Mouse (Mus musculus) hindbrain, postnatal 0 days (tissue): ENCODE data around the gene Cds1. TPM values are rescaled to one million over a fixed set of nuclear protein-coding genes. Genes with fewer than 3 reads are reported as not detected.

Source experiments
- ATAC-seq: fragments of 200-750 bp; cut with Nextera tagmentation; 2 replicates; pipeline ENCODE4 v1.8.0; 2017; ENCODE audit warnings: mild to moderate bottlenecking, moderate TSS enrichment, moderate library complexity
- DNase-seq: peaks from one replicate; pipeline ENCODE4 v3.0.0-alpha.2; 2015; ENCODE audit warnings: low spot score
- H3K27ac ChIP-seq: fragments of 300-500 bp; sonication (generic); 2 replicates; pipeline ENCODE4 v1.5.1; 2014; ENCODE audit warnings: mild to moderate bottlenecking
- H3K27me3 ChIP-seq: fragments of 300-500 bp; sonication (generic); 2 replicates; pipeline ENCODE4 v1.6.1; 2014; ENCODE audit warnings: low read length, mixed read lengths; ENCODE audit not compliant: insufficient read depth
- H3K36me3 ChIP-seq: fragments of 300-500 bp; sonication (generic); 2 replicates; pipeline ENCODE4 v1.6.1; 2014; ENCODE audit warnings: low read length, mixed read lengths; ENCODE audit not compliant: insufficient read depth
- H3K4me1 ChIP-seq: fragments of 300-500 bp; sonication (generic); 2 replicates; pipeline ENCODE4 v1.6.1; 2014; ENCODE audit warnings: antibody characterized with exemption, low read length, mixed read lengths; ENCODE audit not compliant: insufficient read depth
- H3K4me2 ChIP-seq: fragments of 300-500 bp; sonication (generic); 2 replicates; pipeline ENCODE4 v1.6.1; 2014; ENCODE audit warnings: low read depth, mild to moderate bottlenecking, low read length, moderate library complexity, mixed read lengths
- H3K4me3 ChIP-seq: fragments of 300-500 bp; sonication (generic); 2 replicates; pipeline ENCODE4 v1.5.1; 2014; ENCODE audit warnings: low read length
- H3K9ac ChIP-seq: fragments of 300-500 bp; sonication (generic); replicated peaks from 2 replicates; pipeline ENCODE4 v1.6.1; 2014; ENCODE audit warnings: mild to moderate bottlenecking, low read length, moderate library complexity, mixed read lengths
- H3K9me3 ChIP-seq: fragments of 300-500 bp; sonication (generic); 2 replicates; pipeline ENCODE4 v1.6.1; 2016; ENCODE audit warnings: low read length, mixed read lengths
- CTCF ChIP-seq: IDR thresholded peaks from 2 replicates; pipeline ENCODE4 v1.5.1; 2016; ENCODE audit warnings: antibody characterized with exemption, control low read depth, low read depth
- WGBS: fragments of 180-500 bp; shearing (Covaris S2); extraction: QIAGEN DNeasy Blood & Tissue Kit; methylation state at CpG from one replicate; pipeline ENCODE4 v1.1.7; 2014; 5-methylcytosine and 5-hydroxymethylcytosine counted together
- polyA plus RNA-seq: library from polyadenylated mRNA; unstranded; fragments of >200 nt; fragmentation: Nextera tagmentation; extraction: Ambion mirVana; gene quantifications from 2 replicates; pipeline ENCODE4 v1.2.1, GENCODE M21; 2015
- total RNA-seq: library from RNA; depleted of rRNA; stranded (reverse); fragments of >200 nt; gene quantifications from 2 replicates; pipeline ENCODE4 v1.2.3, GENCODE M21; 2014

Gene Cds1
- total and polyA plus RNA-seq, 2 experiments from 2014 or later, result 11.1 to 20.2 TPM

DNA sequence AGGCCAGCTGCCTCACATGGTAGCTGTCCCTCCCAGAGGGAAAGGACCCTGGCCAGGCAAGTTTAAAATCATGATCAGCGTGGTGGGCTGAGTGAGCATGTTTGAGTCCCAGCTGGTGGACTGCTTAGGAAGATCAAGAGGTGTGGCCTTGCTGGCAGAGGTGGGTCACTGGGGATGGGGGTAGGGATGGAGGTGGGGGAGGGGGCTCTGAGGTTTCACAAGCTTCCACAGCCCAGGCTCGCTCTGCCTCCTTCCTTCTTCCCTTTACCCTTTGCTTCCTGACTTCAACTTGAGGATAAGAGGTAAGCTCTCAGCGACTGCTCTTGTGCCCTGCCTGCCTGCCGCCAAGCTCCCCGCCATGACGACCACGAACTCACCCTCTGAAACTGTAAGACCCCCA is 82.4 kb downstream of the Cds1 start:
- Histone ChIP-seq H3K4me3 (no peak overlapping the region), H3K27ac (no peak overlapping the region), H3K4me1 (no peaks in the 10 kb centered on the region), H3K9me3 (no peaks in the 10 kb centered on the region), H3K27me3 (no peaks in the 10 kb centered on the region), H3K9ac (no peak overlapping the region), H3K4me2 (no peak overlapping the region), H3K36me3 (peaks cover 100% of the 10 kb centered on the region)
- DNase-seq (no peak), ATAC-seq (peak; percentile 28; the same call in 1 of the 2 replicates)
- TF ChIP-seq CTCF, result no peak
- WGBS, result 91% methylated on average over 7 of the region's 7 CpGs

DNA sequence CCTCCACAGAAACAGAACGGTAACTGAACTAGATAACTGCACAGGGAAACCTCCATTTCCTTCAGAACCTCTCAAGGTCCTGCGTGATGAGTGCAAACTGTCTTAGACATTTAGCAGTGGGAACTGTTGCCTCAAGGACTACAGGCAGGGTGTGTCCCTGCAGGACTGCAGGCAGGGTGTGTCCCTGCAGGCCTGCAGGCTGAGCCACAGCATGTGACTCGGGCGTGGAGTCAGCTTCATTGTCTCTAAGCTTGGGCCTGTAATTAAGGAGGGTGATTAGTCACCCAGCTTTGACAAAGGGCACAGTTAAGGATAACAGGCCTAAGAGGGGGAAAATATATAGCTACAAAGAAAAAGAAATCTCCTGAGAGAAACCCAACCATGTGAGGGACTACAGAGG is 82.8 kb downstream of the Cds1 start:
- no peak overlapping the region for H3K4me3 ChIP-seq
- ATAC-seq, result no peak
- H3K27ac ChIP-seq, result no peak overlapping the region
- DNase-seq, result no peak
- peaks cover 100% of the 10 kb centered on the region for H3K36me3 ChIP-seq
- TF ChIP-seq CTCF, result no peak
- 77% methylated on average over 4 of the region's 4 CpGs for WGBS
- no peaks in the 10 kb centered on the region for H3K27me3 ChIP-seq
- H3K9ac ChIP-seq, result no peak overlapping the region
- no peaks in the 10 kb centered on the region for H3K4me1 ChIP-seq
- no peaks in the 10 kb centered on the region for H3K9me3 ChIP-seq
- H3K4me2 ChIP-seq, result no peak overlapping the region

DNA sequence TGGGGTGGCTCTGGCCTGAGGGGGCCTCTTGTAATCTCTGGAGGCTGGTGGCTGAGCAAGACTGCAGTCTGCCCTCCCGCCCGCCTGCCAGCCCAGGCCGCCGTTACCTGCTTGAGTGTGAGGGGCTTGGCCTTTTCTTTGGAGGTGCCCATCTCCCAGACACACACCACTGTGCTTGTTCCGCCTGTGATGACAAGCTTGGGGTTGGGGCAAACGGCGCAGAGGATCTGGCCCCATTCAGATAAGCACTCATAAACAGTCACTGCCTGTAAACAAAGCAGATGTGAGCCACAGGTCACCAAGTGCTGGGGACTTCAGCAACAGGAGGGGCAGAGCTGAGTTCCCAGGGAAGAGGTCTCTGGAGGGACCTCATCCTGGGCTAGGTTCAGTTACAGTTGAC is 86.2 kb downstream of the Cds1 start:
- Histone ChIP-seq H3K4me3 (no peak overlapping the region), H3K27ac (no peak overlapping the region), H3K4me2 (no peak overlapping the region), H3K4me1 (no peaks in the 10 kb centered on the region), H3K9ac (no peak overlapping the region), H3K9me3 (no peaks in the 10 kb centered on the region), H3K36me3 (peaks cover 97% of the 10 kb centered on the region), H3K27me3 (no peaks in the 10 kb centered on the region)
- DNase-seq (no peak), ATAC-seq (no peak)
- TF ChIP-seq CTCF, result no peak
- 88% methylated on average over 7 of the region's 7 CpGs for WGBS

DNA sequence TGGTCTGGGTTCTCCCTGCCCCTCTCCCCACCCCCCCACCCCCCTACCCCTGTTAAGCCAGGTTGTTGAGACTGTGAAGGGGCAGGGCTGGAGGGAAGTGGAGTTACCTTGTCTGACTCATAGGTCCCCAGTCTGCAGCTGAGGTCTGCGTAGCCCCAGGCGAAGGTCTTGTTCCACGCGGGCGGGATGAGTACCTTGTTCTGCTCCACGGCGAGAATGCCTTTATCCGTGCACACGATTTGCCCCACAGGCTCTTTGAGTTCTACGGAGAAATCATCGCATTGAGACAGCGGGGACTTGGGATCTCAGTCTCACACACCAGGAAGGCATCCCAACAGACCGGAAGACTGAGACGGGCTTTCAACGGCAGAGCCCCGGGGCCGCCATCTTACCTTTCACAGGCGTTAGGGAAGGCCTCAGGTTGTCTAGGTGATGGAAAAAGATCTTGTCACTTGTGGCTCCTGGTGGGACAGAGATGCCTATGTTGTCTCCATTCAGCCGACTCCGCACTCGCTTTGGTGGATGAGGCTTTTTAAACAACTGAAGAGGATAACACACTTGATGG is 87.3 kb downstream of the Cds1 start:
- Histone ChIP-seq H3K9me3 (no peaks in the 10 kb centered on the region), H3K27ac (no peak overlapping the region), H3K4me3 (no peak overlapping the region), H3K4me1 (no peaks in the 10 kb centered on the region), H3K36me3 (peaks cover 90% of the 10 kb centered on the region), H3K4me2 (no peak overlapping the region), H3K27me3 (no peaks in the 10 kb centered on the region), H3K9ac (no peak overlapping the region)
- no peak for TF ChIP-seq CTCF
- ATAC-seq (no peak), DNase-seq (no peak)
- WGBS, result 93% methylated on average over 21 of the region's 21 CpGs

DNA sequence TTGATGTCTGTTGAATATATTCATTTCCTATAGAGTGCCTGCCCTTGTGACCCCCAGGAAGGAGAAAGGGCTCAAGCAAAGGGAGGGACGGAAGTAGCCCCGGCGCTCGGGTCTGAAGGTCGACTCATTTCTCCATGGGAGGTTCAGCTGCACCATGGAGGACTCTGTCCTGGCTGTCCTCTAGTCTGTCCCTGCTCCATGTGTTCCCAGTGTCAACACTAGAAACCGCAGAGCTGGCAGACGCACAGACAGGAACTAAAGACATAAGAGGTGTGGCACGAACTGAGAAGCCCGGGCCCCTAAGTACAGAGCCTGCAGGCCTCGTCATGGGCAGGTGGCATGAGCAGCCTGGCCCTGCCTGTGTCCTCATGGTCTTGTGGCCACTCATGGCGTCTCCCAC is 89.2 kb downstream of the Cds1 start:
- Histone ChIP-seq H3K4me3 (no peak overlapping the region), H3K9me3 (no peaks in the 10 kb centered on the region), H3K4me2 (no peak overlapping the region), H3K36me3 (peaks cover 87% of the 10 kb centered on the region), H3K9ac (no peak overlapping the region), H3K27ac (no peak overlapping the region), H3K4me1 (no peaks in the 10 kb centered on the region), H3K27me3 (no peaks in the 10 kb centered on the region)
- 87% methylated on average over 11 of the region's 11 CpGs for WGBS
- ATAC-seq, result no peak
- DNase-seq, result no peak
- TF ChIP-seq CTCF, result no peak

DNA sequence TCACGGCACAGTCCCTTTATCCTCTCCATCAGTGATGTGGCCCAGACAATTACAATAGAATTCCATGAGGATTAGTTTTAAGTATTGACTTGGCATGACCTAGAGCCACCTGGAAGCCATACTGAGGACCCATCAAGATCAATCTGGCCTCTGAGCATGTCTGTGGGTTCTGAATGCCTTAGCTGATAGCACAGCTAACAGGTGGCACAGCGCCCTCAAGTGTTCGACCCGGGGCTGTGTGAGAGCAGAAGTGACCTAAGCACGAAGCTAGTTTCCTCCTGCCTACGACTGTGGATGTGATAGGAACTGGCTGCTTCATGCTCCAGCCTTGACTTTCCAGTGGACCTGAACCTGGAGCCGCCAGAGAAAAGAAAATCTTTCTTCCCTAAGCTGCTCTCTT is 89.7 kb downstream of the Cds1 start:
- H3K4me1 ChIP-seq, result no peaks in the 10 kb centered on the region
- H3K9ac ChIP-seq, result no peak overlapping the region
- H3K4me3 ChIP-seq, result no peak overlapping the region
- ATAC-seq (peak; percentile 33; the same call in 1 of the 2 replicates), DNase-seq (peak; percentile 32)
- 83% methylated on average over 7 of the region's 7 CpGs for WGBS
- peak; percentile 31 for TF ChIP-seq CTCF
- H3K4me2 ChIP-seq, result no peak overlapping the region
- H3K27ac ChIP-seq, result no peak overlapping the region
- H3K27me3 ChIP-seq, result no peaks in the 10 kb centered on the region
- H3K9me3 ChIP-seq, result no peaks in the 10 kb centered on the region
- H3K36me3 ChIP-seq, result peaks cover 87% of the 10 kb centered on the region

DNA sequence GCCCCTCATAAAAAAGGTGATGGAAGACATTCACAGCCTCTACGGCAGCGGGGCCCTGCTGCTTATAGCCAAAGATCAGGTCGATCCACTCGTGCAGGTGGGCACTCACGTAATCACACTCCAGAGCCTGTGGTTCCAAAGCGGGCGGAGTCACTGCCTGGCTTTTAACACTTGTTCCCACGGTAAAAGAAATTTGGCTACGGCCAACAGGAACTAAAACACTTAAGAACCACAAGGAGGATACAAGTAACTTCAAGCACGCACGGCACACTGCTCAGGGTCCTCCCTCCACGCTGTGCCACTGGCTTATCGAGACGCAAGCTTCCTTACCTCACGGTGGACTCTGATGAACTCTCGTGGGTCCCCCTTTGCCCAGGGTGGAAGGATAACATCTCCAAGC is 90.5 kb downstream of the Cds1 start:
- DNase-seq, result no peak
- no peak for TF ChIP-seq CTCF
- Histone ChIP-seq H3K27me3 (no peaks in the 10 kb centered on the region), H3K9me3 (no peaks in the 10 kb centered on the region), H3K36me3 (peaks cover 80% of the 10 kb centered on the region), H3K27ac (no peak overlapping the region), H3K9ac (no peak overlapping the region), H3K4me2 (no peak overlapping the region), H3K4me3 (no peak overlapping the region), H3K4me1 (no peaks in the 10 kb centered on the region)
- WGBS, result 97% methylated on average over 16 of the region's 16 CpGs
- ATAC-seq, result no peak
